Comparison of ENCODE assay signal across 35 mouse cellular contexts in the genomic region with DNA sequence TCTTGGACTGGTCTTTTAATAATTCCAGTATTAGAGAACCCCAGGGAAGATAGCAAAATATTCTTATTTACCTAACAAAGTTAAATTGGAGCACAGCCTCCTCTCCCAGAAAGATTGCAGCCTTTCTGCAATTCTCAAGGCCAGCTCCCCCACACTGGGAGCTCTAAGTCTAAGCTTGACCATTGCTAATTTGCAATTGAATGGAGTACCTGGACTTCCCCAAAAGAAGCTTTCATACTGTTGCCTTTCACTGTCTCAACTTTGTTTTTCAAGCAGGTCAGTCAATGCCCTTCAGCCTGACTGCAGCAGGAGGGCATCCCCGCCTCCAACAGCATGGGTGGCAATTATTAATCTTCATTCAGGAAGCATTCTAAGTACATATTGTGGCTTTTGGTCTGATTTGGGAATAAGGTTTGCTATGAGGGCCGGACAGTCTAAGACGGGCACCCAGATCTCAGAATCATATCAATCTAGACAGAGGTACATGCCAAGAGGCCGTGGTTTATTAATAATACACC. TPM values are rescaled to one million over a fixed set of nuclear protein-coding genes. Genes with fewer than 3 reads are reported as not detected.
"Had no signal": no experiment of that assay in that cellular context is flagged by ENCODE, and none has a peak within 500 bp of the region (broad histone marks: within the 10 kb centered on the region; RNA-seq: fewer than 3 reads in every experiment).

No protein-coding gene starts in this region.

RNA-seq across cellular contexts. Expression of a gene that starts 6.8 kb away (rescaled TPM):
- total RNA-seq: gastrocnemius, adult 18-20 months; gastrocnemius, adult 8-10 months; gastrocnemius, postnatal 14 days; gastrocnemius, postnatal 36 days; heart, adult 18-20 months; heart, adult 8-10 months; heart, postnatal 14 days; heart, postnatal 36 days; hematopoietic stem cell, adult 5-6 weeks; hindbrain, postnatal 0 days; layer of hippocampus, adult 2 months; layer of hippocampus, postnatal 10 days; layer of hippocampus, postnatal 25 days; left cerebral cortex, adult 2 months; left cerebral cortex, postnatal 14 days; left cerebral cortex, postnatal 36 days had no signal
- polyA plus RNA-seq: gonadal fat pad, adult 2 months; heart, embryonic 11.5 days; heart, embryonic 13.5 days; heart, embryonic 15.5 days; heart, postnatal 0 days; hindbrain, embryonic 11.5 days; hindbrain, embryonic 13.5 days; hindbrain, embryonic 15.5 days; hindbrain, postnatal 0 days; intestine, embryonic 14.5 days; intestine, embryonic 16.5 days; kidney, embryonic 15.5 days; kidney, postnatal 0 days; limb, embryonic 10.5 days; limb, embryonic 12.5 days; limb, embryonic 14.5 days; liver, embryonic 11.5 days; liver, embryonic 13.5 days; liver, embryonic 15.5 days; liver, postnatal 0 days had no signal
